Mouse (Mus musculus): Measurements from ENCODE around the gene Ankrd9. TPM values are rescaled to one million over a fixed set of nuclear protein-coding genes. Genes with fewer than 3 reads are reported as not detected.
A peak's percentile ranks its signal among the peaks of the same experiment; 100 is the strongest.

Ankrd9 gene
- polyA plus RNA-seq, 1 experiment from 2014 or later = 11.5 TPM

GRCm38 (mm10) chr12:110977345-110977733, 1.5 kb downstream of the Ankrd9 start:
- H3K4me1 ChIP-seq (ENCODE audit: control insufficient read depth, insufficient read depth, low read length) = no peaks in the 10 kb centered on the region
- no peaks in the 10 kb centered on the region for H3K27me3 ChIP-seq (ENCODE audit: control insufficient read depth, insufficient read depth, low read length)
- DNase-seq (ENCODE audit: low spot score) (no peak), ATAC-seq (replicated peaks; ENCODE audit: insufficient number of reproducible peaks, low FRiP score, low TSS enrichment, low read depth) (no peak)
- H3K9ac ChIP-seq (replicated peaks; ENCODE audit: low read length) = no peak overlapping the region
- H3K27ac ChIP-seq (replicated peaks; ENCODE audit: low read depth, low read length) = no peak overlapping the region
- 95% methylated on average over 18 of the region's 18 CpGs for WGBS
- 0 out of 2 replicates have a peak overlapping the region, but pooled peaks have one; percentile 7 for H3K4me2 ChIP-seq (ENCODE audit: low read depth, low read length)
- H3K36me3 ChIP-seq (replicated peaks; ENCODE audit: control insufficient read depth, insufficient read depth, low read depth, low read length) = peaks cover 7% of the 10 kb centered on the region
- H3K4me3 ChIP-seq (ENCODE audit: low read depth, low read length) = no peak overlapping the region
- H3K9me3 ChIP-seq (replicated peaks; ENCODE audit: control insufficient read depth, low read length) = no peaks in the 10 kb centered on the region

DNA sequence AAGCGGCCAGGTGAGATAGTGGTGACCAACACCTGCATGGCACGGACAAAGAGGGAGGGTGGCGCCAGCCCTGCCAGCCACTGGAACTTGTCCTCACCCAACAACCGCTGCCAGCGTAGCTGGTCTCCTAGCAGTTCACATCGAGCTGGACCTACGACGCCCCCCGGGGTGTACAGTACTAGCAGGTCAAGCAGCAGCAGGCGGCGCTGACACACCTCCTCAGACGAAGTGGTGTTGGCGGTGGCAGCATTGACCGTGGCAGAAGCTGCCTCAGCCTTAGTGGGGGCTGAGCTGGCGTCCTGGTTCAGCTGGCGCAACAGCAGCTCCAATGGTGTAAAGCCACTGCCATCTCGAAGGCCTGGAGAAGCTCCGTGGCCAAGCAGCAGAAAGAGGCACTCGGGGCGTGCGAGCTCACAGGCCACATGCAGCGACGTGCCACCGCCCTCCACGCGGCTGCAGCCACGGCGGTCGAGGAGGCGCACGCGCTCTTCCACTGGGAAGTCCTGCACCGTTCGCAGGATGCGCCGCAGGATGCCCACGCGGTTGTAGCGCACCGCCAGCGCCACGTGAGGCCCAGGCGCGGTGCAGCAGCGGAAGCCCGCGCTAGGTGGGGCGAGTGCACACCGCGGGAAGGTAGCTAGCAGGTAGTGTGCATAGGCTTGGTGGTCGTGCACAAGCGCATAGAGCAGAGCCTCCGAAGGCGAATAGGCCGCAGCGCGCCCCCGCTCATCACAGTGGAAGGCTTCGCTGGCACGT, 2.1 kb downstream of the Ankrd9 start:
- Histone ChIP-seq H3K27ac (replicated peaks; ENCODE audit: low read depth, low read length) (no peak overlapping the region), H3K4me1 (ENCODE audit: control insufficient read depth, insufficient read depth, low read length) (no peaks in the 10 kb centered on the region), H3K27me3 (ENCODE audit: control insufficient read depth, insufficient read depth, low read length) (no peaks in the 10 kb centered on the region), H3K4me3 (ENCODE audit: low read depth, low read length) (no peak overlapping the region), H3K9ac (replicated peaks; ENCODE audit: low read length) (no peak overlapping the region), H3K36me3 (replicated peaks; ENCODE audit: control insufficient read depth, insufficient read depth, low read depth, low read length) (peaks cover 7% of the 10 kb centered on the region), H3K9me3 (replicated peaks; ENCODE audit: control insufficient read depth, low read length) (no peaks in the 10 kb centered on the region), H3K4me2 (ENCODE audit: low read depth, low read length) (0 out of 2 replicates have a peak overlapping the region, but pooled peaks have one; percentile 7)
- ATAC-seq (replicated peaks; ENCODE audit: insufficient number of reproducible peaks, low FRiP score, low TSS enrichment, low read depth) (no peak), DNase-seq (ENCODE audit: low spot score) (no peak)
- WGBS = 91% methylated on average over 60 of the region's 60 CpGs

DNA sequence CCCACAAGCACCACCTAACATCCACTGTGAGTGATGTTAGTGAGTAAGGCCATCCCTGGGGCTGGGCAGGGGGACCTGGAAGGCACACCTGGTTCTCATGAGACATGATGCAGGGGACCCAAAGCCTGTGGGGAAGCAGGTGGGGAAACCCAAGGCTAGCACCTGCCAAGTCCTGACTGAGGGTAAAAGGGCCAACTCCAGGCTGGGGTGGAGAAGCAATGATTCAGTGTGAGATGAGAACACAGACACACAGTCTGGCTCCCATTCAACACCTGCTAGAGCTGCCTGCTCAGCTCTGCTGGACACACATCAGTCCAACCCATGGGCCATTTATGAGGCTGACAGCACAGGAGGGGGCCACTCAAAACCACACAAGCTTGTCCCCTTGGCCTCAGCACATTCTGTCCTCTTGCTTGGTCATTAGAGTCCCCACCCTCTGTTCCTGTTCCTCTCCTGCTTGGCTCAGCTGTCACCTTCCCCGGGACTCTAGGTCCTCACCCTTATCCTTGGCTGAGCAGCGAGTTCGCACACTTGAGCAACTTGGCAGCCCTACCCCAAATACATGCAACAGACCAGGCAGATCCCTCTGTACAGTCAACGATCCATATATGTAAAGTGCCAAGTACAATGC, 2.9 kb downstream of the Ankrd9 start:
- no peak overlapping the region for H3K4me3 ChIP-seq (ENCODE audit: low read depth, low read length)
- 88% methylated on average over 4 of the region's 4 CpGs for WGBS
- no peak overlapping the region for H3K27ac ChIP-seq (replicated peaks; ENCODE audit: low read depth, low read length)
- H3K4me1 ChIP-seq (ENCODE audit: control insufficient read depth, insufficient read depth, low read length) = no peaks in the 10 kb centered on the region
- ATAC-seq (replicated peaks; ENCODE audit: insufficient number of reproducible peaks, low FRiP score, low TSS enrichment, low read depth) (no peak), DNase-seq (ENCODE audit: low spot score) (no peak)
- H3K9me3 ChIP-seq (replicated peaks; ENCODE audit: control insufficient read depth, low read length) = no peaks in the 10 kb centered on the region
- H3K27me3 ChIP-seq (ENCODE audit: control insufficient read depth, insufficient read depth, low read length) = no peaks in the 10 kb centered on the region
- no peak overlapping the region for H3K4me2 ChIP-seq (ENCODE audit: low read depth, low read length)
- peaks cover 7% of the 10 kb centered on the region for H3K36me3 ChIP-seq (replicated peaks; ENCODE audit: control insufficient read depth, insufficient read depth, low read depth, low read length)
- no peak overlapping the region for H3K9ac ChIP-seq (replicated peaks; ENCODE audit: low read length)

GRCm38 (mm10) chr12:110975385-110975784, 3.5 kb downstream of the Ankrd9 start:
- Histone ChIP-seq H3K9ac (replicated peaks; ENCODE audit: low read length) (no peak overlapping the region), H3K4me1 (ENCODE audit: control insufficient read depth, insufficient read depth, low read length) (no peaks in the 10 kb centered on the region), H3K4me3 (ENCODE audit: low read depth, low read length) (no peak overlapping the region), H3K27ac (replicated peaks; ENCODE audit: low read depth, low read length) (no peak overlapping the region), H3K4me2 (ENCODE audit: low read depth, low read length) (no peak overlapping the region), H3K9me3 (replicated peaks; ENCODE audit: control insufficient read depth, low read length) (no peaks in the 10 kb centered on the region), H3K27me3 (ENCODE audit: control insufficient read depth, insufficient read depth, low read length) (no peaks in the 10 kb centered on the region), H3K36me3 (replicated peaks; ENCODE audit: control insufficient read depth, insufficient read depth, low read depth, low read length) (peaks cover 7% of the 10 kb centered on the region)
- 90% methylated on average over 5 of the region's 5 CpGs for WGBS
- DNase-seq (ENCODE audit: low spot score) (no peak), ATAC-seq (replicated peaks; ENCODE audit: insufficient number of reproducible peaks, low FRiP score, low TSS enrichment, low read depth) (no peak)

GRCm38 (mm10) chr12:110974726-110975125, 4.1 kb downstream of the Ankrd9 start:
- WGBS = 89% methylated on average over 6 of the region's 6 CpGs
- Histone ChIP-seq H3K27ac (replicated peaks; ENCODE audit: low read depth, low read length) (no peak overlapping the region), H3K9me3 (replicated peaks; ENCODE audit: control insufficient read depth, low read length) (no peaks in the 10 kb centered on the region), H3K9ac (replicated peaks; ENCODE audit: low read length) (no peak overlapping the region), H3K4me2 (ENCODE audit: low read depth, low read length) (no peak overlapping the region), H3K4me1 (ENCODE audit: control insufficient read depth, insufficient read depth, low read length) (no peaks in the 10 kb centered on the region), H3K4me3 (ENCODE audit: low read depth, low read length) (no peak overlapping the region), H3K36me3 (replicated peaks; ENCODE audit: control insufficient read depth, insufficient read depth, low read depth, low read length) (peaks cover 7% of the 10 kb centered on the region), H3K27me3 (ENCODE audit: control insufficient read depth, insufficient read depth, low read length) (no peaks in the 10 kb centered on the region)
- ATAC-seq (replicated peaks; ENCODE audit: insufficient number of reproducible peaks, low FRiP score, low TSS enrichment, low read depth) = no peak
- no peak for DNase-seq (ENCODE audit: low spot score)

DNA sequence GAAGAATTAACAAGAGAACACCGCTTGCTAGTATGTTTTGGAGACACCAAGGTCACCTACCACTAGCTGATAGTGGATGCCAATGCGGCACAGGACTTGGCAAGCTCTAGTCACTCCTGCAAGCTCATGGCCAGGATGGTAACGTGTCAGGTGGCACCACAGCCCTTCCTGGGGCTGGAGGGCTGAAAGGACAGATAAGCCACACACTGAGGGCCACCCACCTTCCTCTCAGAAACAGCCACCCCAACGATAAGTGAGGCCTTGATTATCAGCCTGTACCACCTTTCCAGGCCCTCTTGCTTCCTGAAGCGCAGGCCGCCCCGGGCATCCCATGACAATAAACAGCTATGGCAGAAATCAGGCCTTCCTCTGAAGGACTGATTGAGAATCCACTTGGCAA, 4.5 kb downstream of the Ankrd9 start:
- H3K27ac ChIP-seq (replicated peaks; ENCODE audit: low read depth, low read length) = no peak overlapping the region
- H3K4me2 ChIP-seq (ENCODE audit: low read depth, low read length) = no peak overlapping the region
- WGBS = 91% methylated on average over 7 of the region's 7 CpGs
- H3K4me1 ChIP-seq (ENCODE audit: control insufficient read depth, insufficient read depth, low read length) = no peaks in the 10 kb centered on the region
- peaks cover 7% of the 10 kb centered on the region for H3K36me3 ChIP-seq (replicated peaks; ENCODE audit: control insufficient read depth, insufficient read depth, low read depth, low read length)
- H3K9me3 ChIP-seq (replicated peaks; ENCODE audit: control insufficient read depth, low read length) = no peaks in the 10 kb centered on the region
- no peak overlapping the region for H3K4me3 ChIP-seq (ENCODE audit: low read depth, low read length)
- no peak for ATAC-seq (replicated peaks; ENCODE audit: insufficient number of reproducible peaks, low FRiP score, low TSS enrichment, low read depth)
- DNase-seq (ENCODE audit: low spot score) = no peak
- no peaks in the 10 kb centered on the region for H3K27me3 ChIP-seq (ENCODE audit: control insufficient read depth, insufficient read depth, low read length)
- no peak overlapping the region for H3K9ac ChIP-seq (replicated peaks; ENCODE audit: low read length)

GRCm38 (mm10) chr12:110973829-110974228, 5.0 kb downstream of the Ankrd9 start:
- H3K36me3 ChIP-seq (replicated peaks; ENCODE audit: control insufficient read depth, insufficient read depth, low read depth, low read length) = peaks cover 7% of the 10 kb centered on the region
- ATAC-seq (replicated peaks; ENCODE audit: insufficient number of reproducible peaks, low FRiP score, low TSS enrichment, low read depth) (no peak), DNase-seq (ENCODE audit: low spot score) (no peak)
- WGBS = 88% methylated on average over 4 of the region's 4 CpGs
- H3K27me3 ChIP-seq (ENCODE audit: control insufficient read depth, insufficient read depth, low read length) = no peaks in the 10 kb centered on the region
- H3K4me1 ChIP-seq (ENCODE audit: control insufficient read depth, insufficient read depth, low read length) = no peaks in the 10 kb centered on the region
- no peaks in the 10 kb centered on the region for H3K9me3 ChIP-seq (replicated peaks; ENCODE audit: control insufficient read depth, low read length)
- no peak overlapping the region for H3K4me3 ChIP-seq (ENCODE audit: low read depth, low read length)
- no peak overlapping the region for H3K27ac ChIP-seq (replicated peaks; ENCODE audit: low read depth, low read length)
- H3K4me2 ChIP-seq (ENCODE audit: low read depth, low read length) = no peak overlapping the region
- no peak overlapping the region for H3K9ac ChIP-seq (replicated peaks; ENCODE audit: low read length)

DNA sequence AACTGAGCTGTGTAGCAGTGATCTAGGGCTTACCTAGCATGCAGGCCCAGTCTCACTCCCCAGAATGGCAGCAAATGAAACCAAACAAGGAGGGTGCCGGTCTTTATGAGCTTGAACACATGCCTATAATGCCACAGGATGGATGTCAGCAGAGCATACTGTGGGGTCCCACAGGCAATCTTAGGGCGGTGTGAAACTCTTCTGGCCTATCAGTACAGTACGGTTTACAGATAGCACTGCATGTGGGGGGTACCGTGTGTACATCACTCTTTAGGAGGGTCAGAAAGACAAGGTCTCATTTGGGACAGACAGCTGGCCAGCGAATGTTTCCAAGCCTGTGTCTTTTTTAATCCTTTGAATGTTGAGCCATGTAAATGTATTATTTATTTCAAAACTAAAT, 6.9 kb downstream of the Ankrd9 start:
- no peak for DNase-seq (ENCODE audit: low spot score)
- H3K27ac ChIP-seq (replicated peaks; ENCODE audit: low read depth, low read length) = no peak overlapping the region
- H3K36me3 ChIP-seq (replicated peaks; ENCODE audit: control insufficient read depth, insufficient read depth, low read depth, low read length) = peaks cover 7% of the 10 kb centered on the region
- 92% methylated on average over 5 of the region's 5 CpGs for WGBS
- no peaks in the 10 kb centered on the region for H3K27me3 ChIP-seq (ENCODE audit: control insufficient read depth, insufficient read depth, low read length)
- no peaks in the 10 kb centered on the region for H3K9me3 ChIP-seq (replicated peaks; ENCODE audit: control insufficient read depth, low read length)
- no peak overlapping the region for H3K4me3 ChIP-seq (ENCODE audit: low read depth, low read length)
- H3K4me2 ChIP-seq (ENCODE audit: low read depth, low read length) = no peak overlapping the region
- H3K9ac ChIP-seq (replicated peaks; ENCODE audit: low read length) = no peak overlapping the region
- no peak for ATAC-seq (replicated peaks; ENCODE audit: insufficient number of reproducible peaks, low FRiP score, low TSS enrichment, low read depth)
- H3K4me1 ChIP-seq (ENCODE audit: control insufficient read depth, insufficient read depth, low read length) = no peaks in the 10 kb centered on the region
